13 mouse cellular contexts compared by ENCODE assay signal in the genomic region with DNA sequence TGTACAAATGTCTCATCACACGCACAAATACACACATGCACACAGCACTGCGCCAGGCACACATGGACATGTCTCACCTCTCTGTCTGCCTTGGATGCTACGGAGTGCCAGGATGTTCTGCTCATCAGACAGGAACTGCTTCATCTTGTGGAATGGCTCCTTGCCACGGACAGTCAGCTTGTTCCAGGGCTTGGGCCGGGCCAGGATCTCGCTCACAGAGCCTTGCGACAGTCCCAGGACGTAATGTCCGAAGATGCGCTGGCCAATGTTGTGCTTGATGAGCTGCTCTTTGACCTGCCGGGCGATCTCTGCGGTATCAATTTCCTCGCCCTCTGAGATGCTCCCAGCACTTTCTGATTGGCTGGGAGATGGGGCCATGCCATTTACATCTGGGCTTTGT.
A peak's percentile ranks its signal among the peaks of the same experiment; 100 is the strongest.
DNase-seq lines count a peak whose midpoint lies in the region; ATAC-seq lines count a peak whose summit lies in the region.
"Had no signal": no experiment of that assay in that cellular context is flagged by ENCODE, and none has a peak within 500 bp of the region (broad histone marks: within the 10 kb centered on the region; RNA-seq: fewer than 3 reads in every experiment).

No protein-coding gene starts in this region.

- H3K4me3 ChIP-seq in midbrain, embryonic 15.5 days = no peak overlapping the region
- H3K4me3 ChIP-seq: liver, embryonic 13.5 days; midbrain, embryonic 13.5 days had no signal

- intact Hi-C loops in left cerebral cortex, postnatal 4 days (cut with DNase I) = no loop called here

- no peak overlapping the region for H3K9ac ChIP-seq in midbrain, embryonic 15.5 days
- H3K9ac ChIP-seq: liver, embryonic 13.5 days; midbrain, embryonic 13.5 days had no signal

- peaks cover 17% of the 10 kb centered on the region for H3K36me3 ChIP-seq in midbrain, embryonic 15.5 days (replicated peaks)

- H3K4me1 ChIP-seq in midbrain, embryonic 15.5 days = no peaks in the 10 kb centered on the region
- H3K4me1 ChIP-seq: liver, embryonic 13.5 days; midbrain, embryonic 13.5 days had no signal

- no peaks in the 10 kb centered on the region for H3K9me3 ChIP-seq in midbrain, embryonic 15.5 days
- H3K9me3 ChIP-seq: liver, embryonic 13.5 days; midbrain, embryonic 13.5 days had no signal

- DNase-seq in cerebellum, adult 18-20 months = peak; percentile 57
- DNase-seq in left cerebral cortex, postnatal 4 days = peak; percentile 27
- no peak for DNase-seq in left cerebral cortex, adult 11 months (ENCODE audit: low spot score)
- DNase-seq in NIH3T3 (ENCODE audit: low read depth) = peak; percentile 4
- peak; percentile 57 to 62 for DNase-seq in cerebellum, postnatal 10 days
- no peak for DNase-seq in adrenal gland, postnatal 25 days
- DNase-seq: liver, embryonic 13.5 days; right cerebral cortex, postnatal 14 days; thymus, adult 2 months had no signal

- H3K27me3 ChIP-seq in midbrain, embryonic 15.5 days (replicated peaks) = no peaks in the 10 kb centered on the region
- H3K27me3 ChIP-seq: liver, embryonic 13.5 days; midbrain, embryonic 13.5 days had no signal

- H3K27ac ChIP-seq in midbrain, embryonic 15.5 days = no peak overlapping the region
- H3K27ac ChIP-seq: kidney, postnatal 0 days; liver, embryonic 13.5 days; midbrain, embryonic 13.5 days had no signal

- no peak; the same call in 1 of the 2 replicates for ATAC-seq in cerebellum, adult (ENCODE audit: insufficient number of reproducible peaks, low FRiP score, low TSS enrichment)
- ATAC-seq in midbrain, embryonic 15.5 days (replicated peaks) = no peak
- ATAC-seq: midbrain, embryonic 13.5 days had no signal

- 94% methylated on average over 14 of the region's 14 CpGs for WGBS in midbrain, embryonic 15.5 days

- H3K4me2 ChIP-seq in midbrain, embryonic 15.5 days = no peak overlapping the region
- H3K4me2 ChIP-seq: liver, embryonic 13.5 days; midbrain, embryonic 13.5 days had no signal

Comparison
In these comparisons a context has a peak if more than half of its experiments do, and no peak if none do; other contexts are left out.
1. DNase-seq: peak in cerebellum, adult 18-20 months (2 of 2), left cerebral cortex, postnatal 4 days (single experiment), NIH3T3 (single experiment) and cerebellum, postnatal 10 days (2 of 2); none in left cerebral cortex, adult 11 months (single experiment) and adrenal gland, postnatal 25 days (single experiment).